Mouse (Mus musculus): ENCODE data around the gene Tesk2. TPM values are rescaled to one million over a fixed set of nuclear protein-coding genes. Genes with fewer than 3 reads are reported as not detected.

The Tesk2 gene
- polyA plus RNA-seq, 1 experiment = 3.1 TPM

DNA sequence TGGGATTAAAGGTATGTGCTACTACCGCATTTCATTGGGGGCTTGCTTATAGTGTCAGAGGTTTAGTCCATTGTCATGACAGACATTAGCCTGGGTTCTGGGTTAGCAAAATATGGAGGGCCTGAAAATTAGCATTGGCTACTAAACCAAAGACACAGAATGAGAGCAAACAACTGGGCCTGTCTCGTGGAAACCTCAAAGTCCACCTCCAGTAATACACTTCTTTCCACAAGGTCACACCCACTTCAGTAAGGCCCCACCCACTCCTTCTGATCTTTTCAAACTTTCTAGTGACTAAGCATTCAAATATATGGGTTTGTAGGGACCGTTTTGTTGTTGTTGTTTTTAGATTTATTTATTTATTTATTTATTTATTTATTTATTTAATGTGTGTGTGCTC is 8.8 kb downstream of the Tesk2 start:
- DNase-seq (ENCODE audit: low read depth in 1 of 2, low spot score in 2 of 2) = no peak
- H3K27me3 ChIP-seq (ENCODE audit: control insufficient read depth, insufficient read depth, low read length) = no peaks in the 10 kb centered on the region
- TF ChIP-seq POLR2A (IDR thresholded peaks at IDR 0.05; ENCODE audit: low read depth, low read length) = no peak
- H3K4me3 ChIP-seq (ENCODE audit: extremely low read depth, insufficient read depth, insufficient read length) = no peak overlapping the region
- H3K4me1 ChIP-seq (ENCODE audit: control insufficient read depth, insufficient read depth, insufficient read length) = no peaks in the 10 kb centered on the region
- WGBS = 82% methylated on average over 3 of the region's 3 CpGs
- H3K36me3 ChIP-seq (ENCODE audit: control insufficient read depth, insufficient read depth, low read length) = no peaks in the 10 kb centered on the region
- no peak overlapping the region for H3K27ac ChIP-seq (ENCODE audit: insufficient read depth, low read length)

DNA sequence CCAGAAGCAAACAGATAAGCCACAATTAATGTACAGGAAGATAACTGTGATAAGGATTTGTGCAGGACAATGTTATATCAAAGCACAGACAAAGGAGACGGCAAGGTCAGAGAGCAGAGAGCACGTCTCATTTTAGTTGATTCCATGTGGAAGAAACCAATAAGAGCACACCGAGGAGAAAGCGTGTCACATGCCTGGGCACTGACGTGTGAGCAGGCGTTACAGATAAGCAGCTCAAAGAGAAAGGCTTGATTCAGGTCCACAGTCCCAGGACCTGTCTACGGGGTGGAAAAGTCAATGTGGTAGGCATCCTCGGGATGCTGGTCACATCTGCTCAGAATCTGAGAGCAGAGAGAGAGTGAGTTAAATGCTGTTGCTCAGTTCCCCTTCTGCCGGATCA is 10.3 kb downstream of the Tesk2 start:
- H3K36me3 ChIP-seq (ENCODE audit: control insufficient read depth, insufficient read depth, low read length) = no peaks in the 10 kb centered on the region

DNA sequence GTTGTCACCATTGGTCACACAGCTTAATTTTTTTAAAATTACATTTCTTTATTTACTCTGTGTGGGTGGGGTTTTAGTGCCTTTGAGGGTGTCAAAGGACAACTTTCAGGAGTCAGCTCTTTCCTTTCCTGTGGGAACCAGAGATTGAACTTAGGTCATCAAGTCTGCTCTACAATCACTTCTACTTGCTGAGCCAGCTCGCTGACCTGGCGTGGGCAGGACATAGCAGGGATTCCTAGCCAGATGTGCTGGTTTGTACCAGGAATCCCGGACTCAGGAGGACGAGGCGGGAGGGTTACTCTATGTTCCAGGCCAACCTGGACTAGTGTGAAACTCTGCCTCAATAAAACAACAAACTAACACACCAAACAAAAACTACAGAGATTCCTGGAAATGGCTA is 11.6 kb downstream of the Tesk2 start:
- Histone ChIP-seq H3K4me1 (ENCODE audit: control insufficient read depth, insufficient read depth, insufficient read length) (no peaks in the 10 kb centered on the region), H3K4me3 (ENCODE audit: extremely low read depth, insufficient read depth, insufficient read length) (no peak overlapping the region), H3K36me3 (ENCODE audit: control insufficient read depth, insufficient read depth, low read length) (no peaks in the 10 kb centered on the region), H3K27ac (ENCODE audit: insufficient read depth, low read length) (no peak overlapping the region), H3K27me3 (ENCODE audit: control insufficient read depth, insufficient read depth, low read length) (no peaks in the 10 kb centered on the region)
- no peak for DNase-seq (ENCODE audit: low read depth in 1 of 2, low spot score in 2 of 2)
- no peak for TF ChIP-seq POLR2A (IDR thresholded peaks at IDR 0.05; ENCODE audit: low read depth, low read length)
- no peak for TF ChIP-seq CTCF (IDR thresholded peaks at IDR 0.05; ENCODE audit: extremely low read depth, insufficient read depth, insufficient read length, insufficient replicate concordance)
- WGBS = 79% methylated on average over 5 of the region's 5 CpGs

More for the DNA sequence above, 10.3 kb downstream of the Tesk2 start:
- no peak for DNase-seq (ENCODE audit: low read depth in 1 of 2, low spot score in 2 of 2)
- no peaks in the 10 kb centered on the region for H3K27me3 ChIP-seq (ENCODE audit: control insufficient read depth, insufficient read depth, low read length)
- H3K4me3 ChIP-seq (ENCODE audit: extremely low read depth, insufficient read depth, insufficient read length) = no peak overlapping the region
- no peak overlapping the region for H3K27ac ChIP-seq (ENCODE audit: insufficient read depth, low read length)
- no peaks in the 10 kb centered on the region for H3K4me1 ChIP-seq (ENCODE audit: control insufficient read depth, insufficient read depth, insufficient read length)
- 85% methylated on average over 9 of the region's 9 CpGs for WGBS
- TF ChIP-seq POLR2A (IDR thresholded peaks at IDR 0.05; ENCODE audit: low read depth, low read length) (no peak), CTCF (IDR thresholded peaks at IDR 0.05; ENCODE audit: extremely low read depth, insufficient read depth, insufficient read length, insufficient replicate concordance) (no peak)

DNA sequence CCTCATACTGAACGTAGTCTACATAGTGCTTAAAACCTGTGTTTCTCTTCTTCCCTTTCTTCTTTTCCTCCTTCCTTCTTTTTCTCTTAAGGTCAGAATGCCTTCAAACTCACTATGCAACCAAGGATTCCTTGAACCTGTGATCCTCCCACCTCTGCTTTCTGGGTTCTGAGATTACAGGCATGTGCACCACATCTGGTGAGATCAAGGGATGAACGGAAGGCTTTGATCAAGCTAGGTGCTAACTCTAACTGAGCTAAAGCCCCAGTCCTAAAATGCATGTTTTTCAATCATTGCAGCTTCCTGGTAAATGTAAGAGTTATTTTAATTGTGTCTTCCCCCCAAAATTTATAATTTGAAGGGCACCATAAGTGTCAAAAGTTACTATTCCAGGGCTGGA is 14.2 kb downstream of the Tesk2 start:
- Histone ChIP-seq H3K27ac (ENCODE audit: insufficient read depth, low read length) (no peak overlapping the region), H3K36me3 (ENCODE audit: control insufficient read depth, insufficient read depth, low read length) (no peaks in the 10 kb centered on the region), H3K4me3 (ENCODE audit: extremely low read depth, insufficient read depth, insufficient read length) (no peak overlapping the region), H3K27me3 (ENCODE audit: control insufficient read depth, insufficient read depth, low read length) (no peaks in the 10 kb centered on the region), H3K4me1 (ENCODE audit: control insufficient read depth, insufficient read depth, insufficient read length) (no peaks in the 10 kb centered on the region)
- 75% methylated on average over 2 of the region's 2 CpGs for WGBS
- TF ChIP-seq CTCF (IDR thresholded peaks at IDR 0.05; ENCODE audit: extremely low read depth, insufficient read depth, insufficient read length, insufficient replicate concordance) (no peak), POLR2A (IDR thresholded peaks at IDR 0.05; ENCODE audit: low read depth, low read length) (no peak)
- no peak for DNase-seq (ENCODE audit: low read depth in 1 of 2, low spot score in 2 of 2)

DNA sequence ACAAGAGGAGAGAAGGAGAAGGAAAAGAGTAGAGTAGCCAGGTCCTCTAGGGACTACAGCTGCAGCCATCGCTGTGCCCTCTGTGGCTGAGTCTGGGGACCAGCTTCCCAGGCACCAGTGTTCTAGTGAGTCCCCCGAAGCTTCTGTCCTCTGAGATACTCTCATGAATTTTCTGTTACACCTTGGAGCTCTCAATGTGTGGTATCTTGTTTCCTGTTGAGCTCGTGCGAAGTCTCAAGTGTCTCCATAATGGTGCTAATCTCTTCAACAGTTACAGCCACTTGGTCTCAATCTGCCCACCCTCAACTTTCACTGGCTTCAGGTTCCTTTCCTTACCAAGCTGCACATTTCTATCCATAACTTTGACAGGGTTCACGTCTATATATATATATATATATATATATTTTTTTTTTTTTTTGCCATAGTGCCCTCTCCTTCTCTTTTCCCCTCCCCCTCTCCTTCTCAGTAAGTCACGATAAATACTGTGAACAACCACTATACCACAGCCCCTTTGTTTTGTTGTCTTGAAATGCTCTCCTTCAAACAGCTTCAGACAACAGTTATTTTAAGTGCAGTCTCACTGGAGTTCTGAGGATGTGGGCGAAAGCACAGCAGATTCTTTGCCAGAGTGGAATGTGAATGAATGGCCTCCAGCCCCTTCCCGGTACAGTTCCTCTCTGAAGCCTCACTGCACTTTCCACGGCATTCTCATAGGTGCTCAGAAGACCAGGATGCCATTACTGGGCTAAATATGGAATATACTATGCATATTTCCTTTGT is 18.4 kb downstream of the Tesk2 start:
- TF ChIP-seq POLR2A (IDR thresholded peaks at IDR 0.05; ENCODE audit: low read depth, low read length) = no peak
- TF ChIP-seq CTCF (IDR thresholded peaks at IDR 0.05; ENCODE audit: extremely low read depth, insufficient read depth, insufficient read length, insufficient replicate concordance) = no peak
- no peak for DNase-seq (ENCODE audit: low read depth in 1 of 2, low spot score in 2 of 2)
- Histone ChIP-seq H3K27ac (ENCODE audit: insufficient read depth, low read length) (no peak overlapping the region), H3K36me3 (ENCODE audit: control insufficient read depth, insufficient read depth, low read length) (no peaks in the 10 kb centered on the region), H3K4me3 (ENCODE audit: extremely low read depth, insufficient read depth, insufficient read length) (no peak overlapping the region), H3K4me1 (ENCODE audit: control insufficient read depth, insufficient read depth, insufficient read length) (no peaks in the 10 kb centered on the region), H3K27me3 (ENCODE audit: control insufficient read depth, insufficient read depth, low read length) (no peaks in the 10 kb centered on the region)
- 42% methylated on average over 9 of the region's 9 CpGs for WGBS

DNA sequence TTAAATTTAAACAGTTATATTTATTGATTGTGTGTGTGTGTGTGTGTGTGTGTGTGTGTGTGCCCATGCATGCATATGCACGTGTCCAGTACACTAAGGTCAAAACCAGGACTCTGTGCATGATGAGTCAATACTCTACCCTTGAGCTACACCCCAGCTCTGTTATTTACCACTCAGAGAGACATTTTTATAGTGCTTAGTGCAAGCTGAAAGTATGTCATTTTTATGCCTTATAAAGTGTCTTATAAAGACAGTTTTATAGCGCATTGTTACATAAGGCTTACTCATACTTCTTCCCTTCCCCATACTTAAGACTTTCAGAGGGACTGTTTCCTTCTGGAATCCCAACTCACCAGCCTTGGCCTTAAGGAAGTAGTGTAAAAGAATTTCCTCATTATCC is 29.0 kb downstream of the Tesk2 start:
- Histone ChIP-seq H3K4me1 (ENCODE audit: control insufficient read depth, insufficient read depth, insufficient read length) (no peaks in the 10 kb centered on the region), H3K4me3 (ENCODE audit: extremely low read depth, insufficient read depth, insufficient read length) (no peak overlapping the region), H3K36me3 (ENCODE audit: control insufficient read depth, insufficient read depth, low read length) (no peaks in the 10 kb centered on the region; the same call in 1 of the 2 replicates), H3K27ac (ENCODE audit: insufficient read depth, low read length) (no peak overlapping the region), H3K27me3 (ENCODE audit: control insufficient read depth, insufficient read depth, low read length) (no peaks in the 10 kb centered on the region)
- DNase-seq (ENCODE audit: low read depth in 1 of 2, low spot score in 2 of 2) = no peak
- WGBS = 81% methylated on average over 2 of the region's 2 CpGs
- TF ChIP-seq POLR2A (IDR thresholded peaks at IDR 0.05; ENCODE audit: low read depth, low read length) (no peak), CTCF (IDR thresholded peaks at IDR 0.05; ENCODE audit: extremely low read depth, insufficient read depth, insufficient read length, insufficient replicate concordance) (no peak)

DNA sequence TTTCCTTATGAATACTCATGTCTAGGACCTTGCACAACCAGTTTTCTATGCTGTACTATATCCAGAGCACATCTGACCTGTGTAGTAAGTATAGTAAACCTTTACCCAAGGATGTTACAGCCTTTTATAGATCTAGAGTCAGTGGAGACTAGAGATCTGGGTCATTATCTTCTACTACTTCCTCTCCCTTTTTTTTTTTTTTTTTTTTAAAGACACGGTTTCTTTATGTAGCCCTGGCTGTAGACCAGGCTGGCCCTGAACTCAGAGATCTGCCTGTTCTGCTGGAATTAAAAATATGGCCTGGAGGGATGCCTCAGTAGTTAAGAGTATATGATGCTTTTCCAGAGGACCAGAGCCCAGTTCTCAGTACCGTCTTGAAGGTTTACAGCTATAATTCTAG is 41.2 kb downstream of the Tesk2 start:
- H3K27ac ChIP-seq (ENCODE audit: insufficient read depth, low read length) = no peak overlapping the region
- no peaks in the 10 kb centered on the region for H3K4me1 ChIP-seq (ENCODE audit: control insufficient read depth, insufficient read depth, insufficient read length)
- no peaks in the 10 kb centered on the region for H3K27me3 ChIP-seq (ENCODE audit: control insufficient read depth, insufficient read depth, low read length)
- no peak for DNase-seq (ENCODE audit: low read depth in 1 of 2, low spot score in 2 of 2)
- WGBS = 71% methylated on average over 2 of the region's 2 CpGs
- no peaks in the 10 kb centered on the region for H3K36me3 ChIP-seq (ENCODE audit: control insufficient read depth, insufficient read depth, low read length)
- no peak overlapping the region for H3K4me3 ChIP-seq (ENCODE audit: extremely low read depth, insufficient read depth, insufficient read length)
- TF ChIP-seq POLR2A (IDR thresholded peaks at IDR 0.05; ENCODE audit: low read depth, low read length) = no peak
- TF ChIP-seq CTCF (IDR thresholded peaks at IDR 0.05; ENCODE audit: extremely low read depth, insufficient read depth, insufficient read length, insufficient replicate concordance) = no peak

Data from spleen, adult 2 months (tissue).